Mouse (Mus musculus): ENCODE measurements around the gene Myb.

The Myb gene

DNA sequence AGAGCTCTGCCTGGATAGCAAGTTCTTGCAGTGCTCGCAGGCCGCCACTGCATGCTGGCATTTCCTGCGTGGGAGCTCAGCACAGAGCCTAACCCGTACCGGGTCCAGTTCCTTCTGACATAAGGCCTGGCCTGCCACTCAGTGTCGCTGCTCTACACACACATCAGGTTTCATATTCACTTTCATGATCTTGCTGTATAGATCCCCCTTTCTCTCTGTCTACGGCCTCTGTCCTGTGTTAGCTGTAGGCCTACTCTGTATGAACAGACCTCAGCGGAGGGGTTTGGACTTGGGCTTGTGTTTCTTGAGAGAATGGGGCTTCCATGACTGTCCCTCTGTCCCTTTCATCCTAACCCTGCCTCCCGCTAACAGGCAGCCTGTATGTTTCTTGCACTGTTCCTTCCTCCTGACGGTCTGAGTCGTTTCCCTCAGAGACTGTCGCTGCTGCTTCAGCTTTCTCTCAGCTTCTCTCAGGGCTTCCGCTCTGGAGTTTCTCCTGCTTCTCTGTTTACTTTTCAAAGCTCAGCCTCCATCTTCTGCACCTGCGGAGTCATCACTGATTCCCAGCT, 83.5 kb downstream of the Myb start:
- no peak for DNase-seq (ENCODE audit: low spot score)

GRCm38 (mm10) chr10:21076731-21077130, 84.1 kb downstream of the Myb start:
- no peak for DNase-seq (ENCODE audit: low spot score)

DNA sequence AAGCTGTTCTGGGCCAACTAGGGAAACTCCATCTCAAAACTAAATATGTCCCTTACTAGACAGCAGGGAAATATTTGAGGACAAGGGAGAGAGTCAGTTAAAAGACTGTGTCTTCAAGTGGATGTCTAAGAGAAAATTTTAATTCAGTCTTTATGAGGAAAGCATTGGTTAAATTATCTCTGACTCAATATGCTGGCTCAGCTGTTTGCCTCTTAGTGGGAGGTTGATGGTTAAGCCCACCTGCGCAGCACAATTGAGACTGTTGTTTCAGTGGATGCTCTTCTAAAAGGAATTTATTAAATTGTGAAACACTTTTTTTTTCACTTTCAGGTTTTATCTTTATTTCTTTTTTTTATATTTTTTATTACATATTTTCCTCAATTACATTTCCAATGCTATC, 84.6 kb downstream of the Myb start:
- DNase-seq (ENCODE audit: low spot score): no peak
